Mouse (Mus musculus): ENCODE data around the gene Nfkb2.

Nfkb2 gene

DNA sequence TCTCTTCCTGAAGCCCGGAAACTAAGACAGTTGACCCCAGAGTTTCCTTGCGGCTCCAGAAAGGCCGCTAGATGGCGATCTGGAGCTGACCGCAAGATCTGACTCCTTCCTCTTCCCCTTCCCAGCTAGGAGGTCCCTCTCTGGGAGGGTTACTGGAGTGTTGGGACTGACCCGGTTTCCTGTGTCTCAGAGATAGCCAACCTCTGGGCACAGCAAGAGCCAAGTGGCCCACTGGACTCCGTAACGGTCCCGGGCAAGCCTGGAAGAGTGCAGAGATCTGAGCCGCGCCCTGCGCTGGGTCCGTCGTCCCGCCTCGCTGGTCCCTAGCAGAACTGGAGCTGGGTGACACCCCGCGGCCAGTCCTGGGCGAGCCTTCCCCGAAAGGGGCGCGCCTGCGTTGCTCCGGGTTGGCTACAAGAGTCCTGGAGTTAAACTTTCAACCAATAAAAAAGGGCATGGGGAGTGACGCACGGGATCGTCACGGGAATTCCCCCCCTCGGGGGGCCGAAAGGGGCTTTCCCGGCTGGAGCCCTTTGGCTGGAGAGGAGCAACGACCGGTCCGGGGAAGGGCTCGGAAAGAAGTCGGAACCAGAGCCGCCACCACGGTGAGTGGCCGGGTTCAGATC lies at the start of gene Nfkb2:
TSS of gene Nfkb2 (plus strand) at position 105 of the 626 bp plus-strand sequence.
- DNase-seq (ENCODE audit: low spot score), result peak; percentile 84

DNA sequence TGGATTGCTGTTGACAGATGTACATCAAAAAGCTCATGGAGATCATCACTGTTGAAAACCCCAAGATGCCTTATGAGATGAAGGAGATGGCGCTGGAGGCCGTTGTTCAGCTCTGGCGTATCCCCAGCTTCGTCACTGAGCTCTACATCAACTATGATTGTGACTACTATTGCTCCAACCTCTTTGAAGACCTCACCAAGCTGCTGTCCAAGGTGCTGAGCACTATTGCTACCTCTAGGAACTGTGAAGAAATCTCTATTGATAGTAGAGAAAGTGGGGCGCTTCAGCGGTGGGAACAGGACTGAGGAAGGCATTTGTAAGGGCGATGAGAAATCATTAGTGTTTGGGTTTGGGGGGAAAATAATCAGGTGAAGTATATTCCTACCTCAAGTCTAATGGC lies 39.4 kb upstream of the Nfkb2 start:
- no peak for DNase-seq (ENCODE audit: low spot score)

- DNase-seq (ENCODE audit: low spot score), result no peak
Measured at GRCm38 (mm10) chr19:46275307-46275706, 28.8 kb upstream of the Nfkb2 start.

DNA sequence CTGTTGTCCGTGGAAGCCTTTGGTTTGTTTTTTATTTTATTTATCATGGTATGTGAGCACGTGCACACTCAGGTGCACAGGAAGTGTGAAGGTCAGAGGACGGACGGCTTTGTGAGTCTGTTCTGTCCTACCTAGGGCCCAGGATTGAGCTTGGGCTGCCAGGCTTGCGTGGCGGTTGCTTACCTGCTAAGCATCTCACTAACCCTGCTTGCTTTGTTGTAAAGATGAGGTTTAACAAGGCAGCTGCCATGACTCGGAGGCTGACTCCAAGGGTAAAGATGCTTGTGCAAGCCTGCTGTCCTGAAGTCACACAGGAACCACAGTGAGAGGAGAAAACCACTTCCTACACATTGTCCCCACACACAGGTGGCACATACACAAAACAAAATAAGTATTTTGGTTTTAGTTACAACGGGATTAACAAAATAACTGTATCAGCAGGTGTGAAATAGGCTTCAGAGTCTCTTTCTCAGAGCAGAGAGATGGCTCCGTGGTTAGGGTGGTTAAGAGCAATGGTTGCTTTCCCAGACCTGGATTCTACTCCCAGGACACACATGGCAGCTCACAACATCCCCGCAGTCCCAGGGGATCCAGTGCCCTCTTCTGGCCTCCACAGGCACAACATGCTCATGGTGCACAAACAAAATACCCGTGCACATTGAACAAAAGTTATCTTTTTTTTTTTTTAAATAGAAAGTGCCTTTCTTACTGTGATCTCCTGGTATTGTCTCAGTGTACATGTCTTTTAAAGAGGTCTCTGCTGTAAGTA lies 21.9 kb upstream of the Nfkb2 start:
- no peak for DNase-seq (ENCODE audit: low spot score)

GRCm38 (mm10) chr19:46284686-46285085 lies 19.4 kb upstream of the Nfkb2 start:
- no peak for DNase-seq (ENCODE audit: low spot score)

DNA sequence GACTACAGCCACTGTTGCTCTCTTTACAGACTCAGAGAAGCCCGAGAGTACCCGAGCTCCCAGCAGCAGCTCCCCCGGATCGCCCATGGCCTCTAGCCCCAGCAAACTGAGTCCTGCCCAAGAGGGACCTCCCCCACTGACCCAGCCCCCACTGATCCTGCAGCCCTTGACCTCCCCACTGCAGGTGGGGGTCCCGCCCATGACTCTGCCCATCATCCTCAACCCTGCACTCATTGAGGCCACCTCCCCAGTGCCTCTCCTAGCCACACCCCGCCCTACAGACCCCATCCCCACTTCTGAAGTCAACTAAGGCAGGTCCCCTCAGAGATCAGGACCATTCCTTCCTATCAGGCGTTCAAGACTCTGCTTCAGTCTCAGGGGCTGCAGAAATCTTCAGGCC lies 18.5 kb upstream of the Nfkb2 start:
- no peak for DNase-seq (ENCODE audit: low spot score)

- no peak for DNase-seq (ENCODE audit: low spot score)
Measured at GRCm38 (mm10) chr19:46286047-46286446, 18.1 kb upstream of the Nfkb2 start.

- DNase-seq (ENCODE audit: low spot score), result no peak
Measured at GRCm38 (mm10) chr19:46286926-46287325, 17.2 kb upstream of the Nfkb2 start.

DNA sequence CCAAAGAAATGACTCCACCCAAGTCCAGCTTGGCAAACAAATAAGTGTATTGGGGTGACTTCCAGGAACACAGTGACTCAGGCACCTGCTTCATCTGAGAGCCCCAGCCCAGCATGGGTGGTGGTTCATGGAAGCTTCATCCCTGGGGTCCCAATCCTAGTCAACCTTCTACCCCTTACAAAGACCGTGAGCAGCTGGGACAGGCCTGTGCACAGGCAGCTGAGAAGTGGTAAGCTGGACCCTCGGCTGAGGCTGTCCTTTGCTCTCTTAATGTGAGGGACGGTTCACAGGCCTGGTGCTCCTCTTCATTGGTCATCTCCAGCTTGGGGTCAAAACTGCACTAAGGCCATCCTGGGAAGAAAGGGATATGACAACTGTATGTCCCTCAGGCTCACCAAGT lies 16.6 kb upstream of the Nfkb2 start:
- DNase-seq (ENCODE audit: low spot score), result no peak

- DNase-seq (ENCODE audit: low spot score), result no peak
Measured at GRCm38 (mm10) chr19:46290535-46291105, 13.5 kb upstream of the Nfkb2 start.

GRCm38 (mm10) chr19:46296938-46297337 lies 7.2 kb upstream of the Nfkb2 start:
- no peak for DNase-seq (ENCODE audit: low spot score)

DNA sequence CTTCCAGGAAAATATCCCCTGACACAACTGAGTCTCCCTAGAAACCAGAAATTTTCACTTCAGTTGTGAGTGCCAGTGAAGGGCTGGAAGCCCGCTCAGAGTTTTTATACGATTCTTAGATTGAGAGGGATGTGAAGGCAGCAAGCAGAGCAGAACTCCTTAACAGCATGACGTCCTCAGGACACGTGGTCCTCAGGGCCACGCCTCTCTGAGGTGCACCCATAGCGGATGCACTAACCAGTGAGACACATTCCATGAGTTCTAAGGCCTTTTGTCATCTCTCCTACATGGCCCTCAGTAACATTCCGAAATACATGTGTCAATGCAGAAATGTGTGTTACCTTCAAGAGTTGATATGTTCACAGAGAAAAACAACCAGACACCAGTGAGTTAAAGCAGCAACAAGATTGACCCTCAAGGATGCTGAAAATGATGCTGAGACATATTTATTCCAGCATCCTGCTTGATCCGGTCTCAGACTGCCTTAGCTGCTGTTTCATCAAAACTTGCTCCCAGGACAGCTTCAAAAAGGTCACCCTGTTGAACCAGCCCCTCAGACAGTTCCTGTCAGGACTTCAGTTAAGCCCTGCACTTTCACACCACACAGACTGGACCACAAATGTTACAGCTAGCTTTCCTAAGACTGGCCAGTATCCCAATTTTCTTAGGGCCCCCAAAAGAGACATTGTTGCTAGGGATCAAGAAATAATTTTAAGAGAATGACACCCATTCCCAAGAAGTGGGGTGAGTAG lies 3.6 kb upstream of the Nfkb2 start:
- no peak for DNase-seq (ENCODE audit: low spot score)

DNA sequence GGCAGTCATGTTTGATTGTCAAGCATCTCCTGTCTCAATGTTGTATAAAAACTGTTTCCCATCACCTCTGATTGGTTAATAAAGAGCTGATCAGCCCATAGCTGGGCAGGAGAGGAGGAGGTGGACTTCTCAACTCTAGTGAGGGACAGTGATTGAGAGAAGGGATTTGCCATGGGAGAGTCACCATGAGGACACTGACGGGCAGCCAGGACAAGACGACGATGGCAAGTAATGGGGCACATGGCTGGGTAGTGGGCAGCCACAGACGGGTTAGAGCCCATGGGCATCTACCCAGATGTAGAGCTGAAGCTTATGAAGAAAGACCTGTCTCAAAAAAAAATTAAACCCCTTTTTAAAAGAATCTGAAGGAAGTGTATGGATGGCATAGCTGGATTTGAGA lies 1.6 kb upstream of the Nfkb2 start:
- no peak for DNase-seq (ENCODE audit: low spot score)

DNA sequence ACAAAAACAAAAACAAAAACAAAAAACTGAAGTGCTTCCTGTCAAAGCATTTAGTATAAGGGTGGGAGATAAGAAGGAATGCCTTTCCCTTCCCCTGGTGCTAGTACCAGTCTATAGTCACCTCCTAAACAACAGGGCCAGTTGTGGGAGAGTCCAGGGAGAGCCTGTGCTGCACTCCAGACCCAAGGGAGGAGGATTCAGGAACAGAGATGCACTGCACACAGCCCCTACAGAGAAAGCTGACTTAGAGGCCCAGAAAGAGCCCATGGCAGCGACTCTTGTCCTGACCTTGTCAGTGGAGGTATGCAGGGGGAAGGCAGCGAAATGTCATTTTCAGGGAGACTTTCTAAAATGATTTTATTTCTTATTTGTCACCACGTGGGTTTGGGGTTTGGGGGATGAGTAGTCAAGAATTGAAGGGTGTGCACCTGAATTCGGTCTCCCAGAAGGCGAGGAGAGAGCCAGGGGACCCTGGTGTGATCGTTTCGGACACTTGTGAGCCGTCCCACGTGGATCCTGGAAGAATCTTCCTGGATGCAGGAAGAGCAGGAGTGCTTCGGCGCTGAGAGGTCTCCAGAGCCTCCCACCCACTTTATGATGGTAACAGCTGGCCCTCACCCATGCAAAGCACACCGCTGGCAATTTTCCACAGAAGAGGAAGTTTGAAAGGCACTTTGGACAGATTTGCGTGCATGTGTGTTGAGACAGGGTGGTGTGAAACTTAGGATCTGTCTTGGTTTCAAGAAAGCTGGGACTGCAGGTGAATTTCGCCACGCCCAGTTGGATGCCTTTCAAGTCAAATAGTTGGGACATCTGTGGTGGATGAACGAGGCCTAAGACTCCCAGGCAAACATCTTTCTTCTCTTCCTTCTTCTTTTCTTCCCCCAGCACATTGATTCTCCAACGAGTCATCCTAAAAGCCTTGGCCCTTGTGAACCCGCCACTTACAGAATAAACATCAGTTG lies 587 bp upstream of the Nfkb2 start:
- DNase-seq (ENCODE audit: low spot score), result no peak

GRCm38 (mm10) chr19:46304908-46305333 lies 801 bp downstream of the Nfkb2 start:
- no peak for DNase-seq (ENCODE audit: low spot score)

- peak; percentile 79 for DNase-seq (ENCODE audit: low spot score)
Measured at GRCm38 (mm10) chr19:46305432-46306267, 1.5 kb downstream of the Nfkb2 start.

GRCm38 (mm10) chr19:46306268-46306610 lies 2.1 kb downstream of the Nfkb2 start:
- DNase-seq (ENCODE audit: low spot score), result no peak

GRCm38 (mm10) chr19:46306751-46307289 lies 2.7 kb downstream of the Nfkb2 start:
- DNase-seq (ENCODE audit: low spot score), result no peak

GRCm38 (mm10) chr19:46307781-46308180 lies 3.7 kb downstream of the Nfkb2 start:
- DNase-seq (ENCODE audit: low spot score), result peak; percentile 5

DNA sequence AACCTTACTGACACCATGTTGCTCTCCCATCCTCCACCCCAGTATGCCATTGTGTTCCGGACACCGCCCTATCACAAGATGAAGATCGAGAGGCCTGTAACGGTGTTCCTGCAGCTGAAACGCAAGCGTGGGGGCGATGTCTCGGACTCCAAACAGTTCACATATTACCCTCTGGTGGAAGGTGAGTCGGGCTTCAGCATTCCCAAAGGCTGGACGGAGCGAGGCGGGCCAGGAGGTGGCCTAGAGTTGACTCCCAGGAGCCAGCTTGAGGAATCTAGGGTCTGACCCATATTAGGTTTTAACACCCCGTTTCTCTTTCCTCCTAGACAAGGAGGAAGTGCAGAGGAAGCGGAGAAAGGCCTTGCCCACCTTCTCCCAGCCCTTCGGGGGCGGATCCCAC lies 4.2 kb downstream of the Nfkb2 start:
- peak; percentile 4 for DNase-seq (ENCODE audit: low spot score)
